Mouse (Mus musculus): ENCODE results near the gene Mon1a. TPM values are rescaled to one million over a fixed set of nuclear protein-coding genes. Genes with fewer than 3 reads are reported as not detected.

Gene Mon1a
- total RNA-seq, 2 experiments from 2014 or later: 5.3 to 16.6 TPM

DNA sequence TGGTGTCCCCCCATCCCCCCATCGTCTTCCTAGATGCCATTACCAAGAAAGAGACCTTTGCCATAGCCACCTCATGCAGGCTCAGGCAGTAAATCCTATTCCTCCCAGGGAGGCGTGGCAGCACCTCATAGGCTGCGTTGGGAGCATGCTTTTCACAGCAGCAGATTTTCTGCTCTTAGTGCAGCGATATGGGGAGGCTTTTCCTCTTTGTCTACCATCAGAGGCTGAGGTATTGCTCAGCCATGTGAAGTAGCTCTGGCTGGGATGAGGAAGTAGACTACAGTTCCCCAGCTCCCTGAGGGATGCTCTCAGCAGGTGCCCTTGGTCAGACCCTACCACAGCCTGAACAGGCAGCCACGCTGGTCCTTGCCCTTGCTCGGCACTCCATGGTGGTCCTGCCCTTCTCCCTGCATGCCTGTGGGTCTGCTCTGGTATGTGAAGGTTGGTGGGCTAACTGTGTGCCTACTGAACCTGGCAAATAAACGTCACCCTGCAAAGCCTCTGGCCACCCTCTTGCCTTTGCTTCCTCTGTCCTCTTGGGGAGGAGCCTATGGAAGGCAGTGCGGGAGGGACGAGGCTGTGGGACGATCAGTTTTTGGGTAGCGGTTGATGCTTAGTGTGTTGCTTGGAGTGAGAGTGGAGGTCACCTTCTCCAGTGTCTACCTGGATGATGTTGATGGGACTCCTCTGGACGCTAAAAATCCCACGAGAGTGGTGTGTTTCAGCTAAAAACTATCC is 61.4 kb downstream of the Mon1a start:
- no peak for ATAC-seq (replicated peaks; ENCODE audit: poor library complexity)

DNA sequence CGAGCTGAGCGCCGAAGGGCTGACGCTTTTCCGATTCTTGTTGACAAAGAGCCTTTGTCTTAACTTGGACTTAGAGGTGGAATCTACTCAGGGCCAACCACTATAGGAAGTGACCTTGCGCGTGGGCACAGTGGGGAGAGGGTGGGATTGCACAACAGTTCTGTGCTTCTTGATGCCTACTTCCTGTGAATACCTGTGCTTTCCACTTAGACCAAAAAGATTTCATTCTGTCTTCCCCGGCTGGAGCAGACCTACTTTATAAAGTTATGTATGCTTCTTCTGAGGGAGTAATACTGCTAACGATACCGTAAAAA is 61.9 kb downstream of the Mon1a start, which contains the start of gene Traip:
Gene Traip, plus strand, starts transcription at position 215 of the 314 bp plus-strand sequence.
- ATAC-seq (replicated peaks; ENCODE audit: poor library complexity): no peak

DNA sequence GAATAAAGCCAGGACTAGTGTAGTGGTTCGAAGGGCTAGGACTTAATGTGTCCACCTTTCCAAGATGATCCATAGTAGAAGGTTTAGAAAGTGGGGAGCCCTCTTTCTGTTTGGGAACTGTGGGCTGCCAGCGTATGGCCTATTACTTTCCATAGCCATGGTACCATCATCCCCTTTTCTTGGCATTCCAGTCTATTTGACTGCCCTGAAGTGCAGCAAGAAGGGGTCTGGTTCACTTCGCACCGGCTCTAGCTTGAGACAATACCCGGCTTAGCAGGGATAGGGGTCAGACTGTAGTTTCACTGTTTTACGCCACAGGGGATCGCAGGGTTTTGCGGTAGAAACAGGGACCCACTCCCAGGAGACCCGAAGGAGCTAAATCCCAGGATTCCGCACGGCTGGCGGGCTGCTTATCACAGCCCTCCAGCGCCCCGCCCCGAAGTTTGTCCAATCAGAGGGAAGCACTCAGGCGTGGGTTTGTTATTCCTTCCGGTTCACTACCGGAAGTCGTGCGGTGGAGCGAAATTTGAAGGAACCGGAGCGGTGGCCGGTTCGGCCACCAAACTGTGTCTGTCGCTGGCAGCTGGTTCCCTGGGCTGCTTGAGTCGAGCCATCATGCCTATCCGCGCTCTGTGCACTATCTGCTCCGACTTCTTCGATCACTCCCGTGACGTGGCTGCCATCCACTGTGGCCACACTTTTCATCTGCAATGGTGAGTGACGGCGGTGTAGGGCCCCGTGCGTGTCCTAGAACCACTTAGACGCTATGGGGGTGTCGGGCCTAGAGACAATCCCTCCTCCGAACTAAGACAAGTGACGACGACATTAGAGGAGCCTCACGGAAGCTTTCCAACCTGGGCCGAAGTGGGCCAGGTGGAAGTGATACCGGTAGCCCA is 62.8 kb downstream of the Mon1a start:
- ATAC-seq (replicated peaks; ENCODE audit: poor library complexity): peak; percentile 89

Other genes with a start within 250 kb of the Mon1a start
- gene Slc38a3, start 218.6 kb upstream of the Mon1a start, total RNA-seq (2015): not detected in 2 replicates
- not detected in 2 replicates for gene Slc38a3, start 218.6 kb upstream of the Mon1a start, total RNA-seq (2017)
- gene Gnat1, start 208.4 kb upstream of the Mon1a start, total RNA-seq (2015): 0.12 TPM in 1 of 2 replicates, not detected in the other
- not detected in 2 replicates for gene Gnat1, start 208.4 kb upstream of the Mon1a start, total RNA-seq (2017)
- gene Sema3f, start 177.7 kb upstream of the Mon1a start, total RNA-seq (2015): not detected in 2 replicates
- gene Sema3f, start 177.7 kb upstream of the Mon1a start, total RNA-seq (2017): 1.00 TPM in 1 of 2 replicates, not detected in the other
- gene Rbm5, start 117.2 kb upstream of the Mon1a start, total RNA-seq (2015): 110 and 146 TPM in 2 replicates
- 142 and 235 TPM in 2 replicates for gene Rbm5, start 117.2 kb upstream of the Mon1a start, total RNA-seq (2017)
- 74.5 and 80.7 TPM in 2 replicates for gene Rbm6, start 14.9 kb upstream of the Mon1a start, total RNA-seq (2015)
- gene Rbm6, start 14.9 kb upstream of the Mon1a start, total RNA-seq (2017): 131 and 179 TPM in 2 replicates
- gene Mst1r, start 18.7 kb downstream of the Mon1a start, total RNA-seq (2015): 0.22 TPM in 1 of 2 replicates, not detected in the other
- 0.07 TPM in 1 of 2 replicates, not detected in the other for gene Mst1r, start 18.7 kb downstream of the Mon1a start, total RNA-seq (2017)
- 0.05 TPM in 1 of 2 replicates, not detected in the other for gene Actl11, start 40.3 kb downstream of the Mon1a start, total RNA-seq (2015)
- gene Actl11, start 40.3 kb downstream of the Mon1a start, total RNA-seq (2017): not detected in 2 replicates
- not detected in 2 replicates for gene Camkv, start 47.5 kb downstream of the Mon1a start, total RNA-seq (2015)
- gene Camkv, start 47.5 kb downstream of the Mon1a start, total RNA-seq (2017): 0.20 TPM in 1 of 2 replicates, not detected in the other
- gene Traip, start 62.0 kb downstream of the Mon1a start, total RNA-seq (2015): 10.1 and 11.3 TPM in 2 replicates
- gene Traip, start 62.0 kb downstream of the Mon1a start, total RNA-seq (2017): 22.7 and 32.7 TPM in 2 replicates
- 29.6 and 34.4 TPM in 2 replicates for gene Uba7, start 87.4 kb downstream of the Mon1a start, total RNA-seq (2015)
- 30.1 and 34.7 TPM in 2 replicates for gene Uba7, start 87.4 kb downstream of the Mon1a start, total RNA-seq (2017)
- gene Gm20661, start 94.9 kb downstream of the Mon1a start, total RNA-seq (2015): 0.49 TPM in 1 of 2 replicates, not detected in the other
- not detected in 2 replicates for gene Gm20661, start 94.9 kb downstream of the Mon1a start, total RNA-seq (2017)
- 13.7 and 23.2 TPM in 2 replicates for gene Inka1, start 97.7 kb downstream of the Mon1a start, total RNA-seq (2015)
- 18.2 and 22.6 TPM in 2 replicates for gene Inka1, start 97.7 kb downstream of the Mon1a start, total RNA-seq (2017)
- gene Cdhr4, start 104.3 kb downstream of the Mon1a start, total RNA-seq (2015): 0.35 and 0.61 TPM in 2 replicates
- gene Cdhr4, start 104.3 kb downstream of the Mon1a start, total RNA-seq (2017): not detected in 2 replicates
- not detected in 2 replicates for gene Gm20662, start 108.2 kb downstream of the Mon1a start, total RNA-seq (2015)
- gene Gm20662, start 108.2 kb downstream of the Mon1a start, total RNA-seq (2017): 1.9 TPM in 1 of 2 replicates, not detected in the other
- 12.5 and 19.1 TPM in 2 replicates for gene Ip6k1, start 114.3 kb downstream of the Mon1a start, total RNA-seq (2015)
- 22.8 and 35.4 TPM in 2 replicates for gene Ip6k1, start 114.3 kb downstream of the Mon1a start, total RNA-seq (2017)
- 7.4 and 11.7 TPM in 2 replicates for gene Gmppb, start 161.1 kb downstream of the Mon1a start, total RNA-seq (2015)
- gene Gmppb, start 161.1 kb downstream of the Mon1a start, total RNA-seq (2017): 42.7 and 43.7 TPM in 2 replicates
- gene Amigo3, start 165.0 kb downstream of the Mon1a start, total RNA-seq (2015): 1.3 TPM in 2 replicates
- 2.0 and 2.6 TPM in 2 replicates for gene Amigo3, start 165.0 kb downstream of the Mon1a start, total RNA-seq (2017)
- 0.46 and 3.1 TPM in 2 replicates for gene Mst1, start 192.3 kb downstream of the Mon1a start, total RNA-seq (2015)
- 0.37 and 0.74 TPM in 2 replicates for gene Mst1, start 192.3 kb downstream of the Mon1a start, total RNA-seq (2017)
- gene Rnf123, start 195.2 kb downstream of the Mon1a start, total RNA-seq (2015): 34.5 and 35.8 TPM in 2 replicates
- gene Rnf123, start 195.2 kb downstream of the Mon1a start, total RNA-seq (2017): 18.8 and 34.8 TPM in 2 replicates
- 45.9 and 64.3 TPM in 2 replicates for gene Apeh, start 206.5 kb downstream of the Mon1a start, total RNA-seq (2015)
- gene Apeh, start 206.5 kb downstream of the Mon1a start, total RNA-seq (2017): 71.0 and 110 TPM in 2 replicates

Measured in megakaryocyte progenitor cell, adult 5-6 weeks (primary cell).